Mouse (Mus musculus) bone marrow macrophage, adult 2 months (primary cell): ENCODE data around the gene St3gal4. TPM values are rescaled to one million over a fixed set of nuclear protein-coding genes. Genes with fewer than 3 reads are reported as not detected.

Source experiments
- H3K27ac ChIP-seq: 2 replicates; pipeline ENCODE4 v1.5.1; 2012; ENCODE audit warnings: low read depth, low read length; ENCODE audit not compliant: insufficient read depth
- H3K4me1 ChIP-seq: 2 replicates; pipeline ENCODE4 v1.6.1; 2012; ENCODE audit warnings: low read length; ENCODE audit not compliant: control insufficient read depth, insufficient read depth
- H3K4me3 ChIP-seq: 2 replicates; pipeline ENCODE4 v1.5.1; 2012; ENCODE audit warnings: mild to moderate bottlenecking, low read length, moderate library complexity; ENCODE audit not compliant: insufficient read depth
- CTCF ChIP-seq: IDR thresholded peaks from 2 replicates; pipeline ENCODE4 v1.5.1; 2012; ENCODE audit warnings: low read depth, mild to moderate bottlenecking, low read length, moderate library complexity
- POLR2A ChIP-seq: IDR thresholded peaks from 2 replicates; pipeline ENCODE4 v1.6.1; 2012; ENCODE audit warnings: mild to moderate bottlenecking, low read depth, low read length, borderline replicate concordance
- polyA plus RNA-seq: library from polyadenylated mRNA; stranded (reverse); fragments of >200 nt; gene quantifications from 2 replicates; pipeline ENCODE4 v1.2.4, GENCODE M21; 2012; ENCODE audit not compliant: missing spikeins, insufficient read depth, insufficient read length

St3gal4 gene
- polyA plus RNA-seq, 1 experiment = 36.0 TPM

GRCm38 (mm10) chr9:35092904-35093303 lies 26.2 kb downstream of the St3gal4 start:
- TF ChIP-seq CTCF (no peak), POLR2A (no peak)
- no peak overlapping the region for H3K27ac ChIP-seq
- no peaks in the 10 kb centered on the region for H3K4me1 ChIP-seq
- H3K4me3 ChIP-seq = no peak overlapping the region

- peaks cover 21% of the 10 kb centered on the region for H3K4me1 ChIP-seq
These were observed 57.6 kb downstream of the St3gal4 start for GRCm38 (mm10) chr9:35061446-35061845.

DNA sequence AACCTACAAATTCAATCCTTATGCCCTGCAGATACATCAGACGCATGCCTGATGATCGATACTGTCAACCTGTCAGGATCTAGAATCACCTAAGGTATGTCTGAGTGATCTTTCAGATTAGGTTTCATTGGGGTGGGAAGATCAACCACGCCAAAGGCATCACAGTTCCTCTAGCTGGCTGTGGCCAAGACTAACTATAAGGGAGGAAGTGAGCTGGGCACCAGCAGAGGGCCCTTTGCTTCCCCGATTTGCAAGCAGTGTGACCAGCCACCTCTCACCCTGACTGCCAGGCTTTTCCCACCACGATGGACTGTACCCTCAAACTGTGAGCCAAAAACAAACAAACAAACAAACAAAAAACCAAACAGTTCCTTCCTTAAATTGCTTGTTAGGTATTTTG lies 59.2 kb downstream of the St3gal4 start:
- TF ChIP-seq POLR2A = no peak
- no peak for TF ChIP-seq CTCF
- Histone ChIP-seq H3K4me1 (peaks cover 34% of the 10 kb centered on the region), H3K27ac (no peak overlapping the region), H3K4me3 (no peak overlapping the region)

More at GRCm38 (mm10) chr9:35061446-35061845, 57.6 kb downstream of the St3gal4 start:
- Histone ChIP-seq H3K4me3 (no peak overlapping the region), H3K27ac (no peak overlapping the region)
- no peak for TF ChIP-seq CTCF
- TF ChIP-seq POLR2A = no peak

GRCm38 (mm10) chr9:35058596-35059354 lies 60.3 kb downstream of the St3gal4 start:
- peaks cover 34% of the 10 kb centered on the region for H3K4me1 ChIP-seq

DNA sequence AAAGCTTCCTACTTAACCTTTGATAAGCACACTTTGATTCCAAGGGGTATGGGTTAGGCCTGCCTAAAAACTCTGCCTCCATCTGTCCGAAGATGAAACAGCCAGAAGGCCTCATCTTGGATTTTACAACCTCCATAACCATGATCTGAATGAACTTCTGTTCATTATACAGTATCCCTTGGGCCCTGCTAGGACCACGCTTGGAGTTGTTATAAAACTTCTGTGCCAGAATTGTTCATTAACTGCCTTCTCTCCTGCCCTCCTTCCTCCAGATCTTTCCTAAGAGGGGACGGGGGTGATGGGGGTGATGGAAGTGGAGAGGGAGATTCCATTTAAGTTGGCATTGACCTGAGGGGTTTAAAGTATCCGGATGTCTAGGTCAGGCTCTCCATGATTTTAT lies 60.9 kb downstream of the St3gal4 start:
- TF ChIP-seq CTCF = no peak
- TF ChIP-seq POLR2A = no peak
- Histone ChIP-seq H3K4me1 (peaks cover 33% of the 10 kb centered on the region), H3K4me3 (no peak overlapping the region), H3K27ac (no peak overlapping the region)

More at GRCm38 (mm10) chr9:35058596-35059354, 60.3 kb downstream of the St3gal4 start:
- TF ChIP-seq POLR2A (no peak), CTCF (no peak)
- Histone ChIP-seq H3K27ac (no peak overlapping the region), H3K4me3 (no peak overlapping the region)

DNA sequence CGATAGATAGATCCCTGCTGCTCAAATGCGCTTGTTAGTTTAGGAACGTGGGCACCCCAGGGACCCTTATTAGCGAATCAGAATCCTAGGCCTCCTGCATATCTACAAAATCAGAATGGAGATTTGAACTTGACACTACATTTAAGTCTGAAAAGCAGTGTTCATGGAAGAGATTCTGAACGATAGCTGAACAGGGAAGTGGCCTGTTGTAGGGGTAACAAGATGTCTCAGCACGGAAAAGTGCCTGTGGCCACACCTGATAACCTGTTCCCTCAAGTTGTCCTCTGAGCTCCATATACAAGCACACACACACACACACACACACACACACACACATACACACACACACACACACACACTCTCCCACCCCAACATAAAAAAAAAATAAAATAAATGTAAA lies 61.4 kb downstream of the St3gal4 start:
- H3K4me3 ChIP-seq = no peak overlapping the region
- TF ChIP-seq CTCF (no peak), POLR2A (no peak)
- peaks cover 31% of the 10 kb centered on the region for H3K4me1 ChIP-seq
- no peak overlapping the region for H3K27ac ChIP-seq

GRCm38 (mm10) chr9:35056611-35057010 lies 62.5 kb downstream of the St3gal4 start:
- peak overlapping the region; percentile 32 for H3K4me3 ChIP-seq
- H3K4me1 ChIP-seq = peaks cover 27% of the 10 kb centered on the region
- peak overlapping the region; percentile 65 for H3K27ac ChIP-seq
- no peak for TF ChIP-seq CTCF
- no peak for TF ChIP-seq POLR2A

DNA sequence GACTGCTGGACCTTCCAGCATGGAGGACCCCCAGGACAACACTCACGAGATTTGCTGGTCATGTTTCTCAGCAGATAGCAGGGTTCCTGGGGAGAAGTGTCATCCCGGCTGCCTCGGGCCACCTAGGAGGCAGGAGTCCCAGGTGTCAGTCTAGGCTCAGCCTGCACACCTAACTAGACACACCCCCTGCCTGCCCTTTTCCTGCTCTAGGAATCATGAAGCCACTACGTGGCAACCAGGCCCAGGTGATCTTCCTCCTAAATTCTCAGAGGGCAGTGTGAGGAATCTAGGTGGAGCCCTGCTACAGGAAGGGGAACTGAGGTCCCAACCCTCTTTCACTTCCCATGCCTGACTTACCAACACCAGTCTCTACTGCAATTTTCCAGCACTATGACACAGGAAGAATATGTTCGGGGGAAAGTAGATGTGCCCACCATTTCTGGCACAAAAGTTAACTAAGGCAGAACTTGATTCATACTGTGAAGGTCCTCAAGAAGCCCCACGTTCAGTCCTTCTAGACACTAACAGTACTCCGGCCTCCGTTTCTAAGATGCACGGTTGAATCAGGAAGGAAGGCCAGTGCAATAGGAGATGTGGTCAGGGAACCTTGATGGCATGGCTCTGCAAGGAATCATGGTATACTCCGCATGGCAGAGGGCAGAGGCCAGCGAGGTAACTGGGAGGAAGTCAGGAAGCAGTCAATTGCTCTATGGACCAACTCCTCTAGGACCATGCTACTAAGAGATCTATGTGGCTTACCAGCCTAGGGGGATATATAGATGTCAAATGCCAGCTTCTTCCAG lies 63.3 kb downstream of the St3gal4 start:
- TF ChIP-seq CTCF (no peak), POLR2A (no peak)
- H3K4me3 ChIP-seq = no peak overlapping the region
- H3K27ac ChIP-seq = peak overlapping the region; percentile 65
- peaks cover 28% of the 10 kb centered on the region for H3K4me1 ChIP-seq

GRCm38 (mm10) chr9:35053669-35054068 lies 65.4 kb downstream of the St3gal4 start:
- no peak for TF ChIP-seq POLR2A
- TF ChIP-seq CTCF = no peak
- Histone ChIP-seq H3K4me1 (peaks cover 41% of the 10 kb centered on the region), H3K4me3 (no peak overlapping the region), H3K27ac (no peak overlapping the region)

GRCm38 (mm10) chr9:35053081-35053480 lies 66.0 kb downstream of the St3gal4 start:
- TF ChIP-seq POLR2A (no peak), CTCF (no peak)
- no peak overlapping the region for H3K27ac ChIP-seq
- H3K4me3 ChIP-seq = no peak overlapping the region
- H3K4me1 ChIP-seq = peaks cover 41% of the 10 kb centered on the region
